Mouse (Mus musculus) cerebellum, postnatal 36 days (tissue): ENCODE data around the gene Gm20489.

ENCODE experiments used
- DNase-seq, 2 experiments: peaks; one replicate each; pipeline ENCODE4 v3.0.0; 2021 to 2022; ENCODE audit warnings: mixed read lengths in 2 of 2

Gene Gm20489

DNA sequence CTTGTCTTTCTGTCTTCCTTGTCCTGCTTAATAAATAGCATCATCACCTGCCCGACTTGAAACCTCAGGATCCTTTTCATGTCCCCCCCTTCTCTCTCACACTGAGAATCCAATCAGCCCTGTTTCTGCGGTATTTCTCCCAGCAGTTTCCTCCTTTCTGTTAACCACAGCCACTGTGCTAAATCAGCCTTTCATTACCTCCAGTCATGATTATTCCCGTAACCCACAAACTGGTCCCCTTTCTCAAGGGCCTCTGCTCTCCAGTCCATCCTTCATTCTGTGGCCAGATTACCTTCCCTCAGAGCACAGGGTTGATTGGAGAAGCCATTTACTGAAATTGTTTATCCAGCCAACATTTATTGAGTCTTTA, at the start of gene Gm20489:
Gene Gm20489 (minus strand): TSS at position 269 of the 370 bp plus-strand sequence.
- no peak for DNase-seq

GRCm38 (mm10) chrX:101313625-101314359, 45.0 kb upstream of the Gm20489 start:
- DNase-seq, result peak; percentile 15 to 23

DNA sequence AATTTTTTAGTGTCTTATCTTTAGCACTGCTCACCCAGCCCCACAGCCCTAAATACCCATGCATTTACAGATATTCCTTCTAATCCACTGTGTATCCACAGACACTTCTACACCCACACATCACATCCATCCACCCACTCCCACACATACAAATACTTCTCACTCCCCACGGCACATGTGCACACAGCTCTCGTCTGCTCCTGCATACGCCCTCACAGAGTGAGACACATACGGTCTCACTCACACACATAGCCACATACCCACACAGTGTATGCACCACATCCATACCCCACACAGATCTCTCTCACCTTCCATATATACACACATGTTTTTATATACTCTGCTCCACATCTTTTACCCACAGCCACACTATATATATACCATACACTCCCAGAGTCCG, 40.5 kb upstream of the Gm20489 start:
- DNase-seq, result no peak

DNA sequence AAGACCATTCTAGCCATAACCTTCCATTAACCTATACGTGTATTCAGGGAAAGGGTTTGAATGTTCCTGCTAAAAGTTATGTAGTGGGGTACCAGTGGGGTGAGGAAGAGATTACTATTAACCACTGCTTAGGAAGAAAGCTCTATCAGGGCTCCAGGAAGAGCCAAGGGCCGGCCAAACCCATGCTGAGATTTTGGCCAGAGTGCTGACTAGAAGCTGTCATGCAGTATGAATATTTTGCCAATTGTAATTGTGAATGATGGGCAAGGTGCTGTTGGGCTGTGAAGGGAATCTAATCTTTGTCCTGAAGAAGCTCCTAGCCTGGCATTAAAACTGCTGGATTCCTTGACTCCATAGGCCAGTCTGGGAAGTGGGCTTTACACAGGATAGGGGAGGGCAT, 35.8 kb upstream of the Gm20489 start:
- DNase-seq, result peak; percentile 50 to 51

DNA sequence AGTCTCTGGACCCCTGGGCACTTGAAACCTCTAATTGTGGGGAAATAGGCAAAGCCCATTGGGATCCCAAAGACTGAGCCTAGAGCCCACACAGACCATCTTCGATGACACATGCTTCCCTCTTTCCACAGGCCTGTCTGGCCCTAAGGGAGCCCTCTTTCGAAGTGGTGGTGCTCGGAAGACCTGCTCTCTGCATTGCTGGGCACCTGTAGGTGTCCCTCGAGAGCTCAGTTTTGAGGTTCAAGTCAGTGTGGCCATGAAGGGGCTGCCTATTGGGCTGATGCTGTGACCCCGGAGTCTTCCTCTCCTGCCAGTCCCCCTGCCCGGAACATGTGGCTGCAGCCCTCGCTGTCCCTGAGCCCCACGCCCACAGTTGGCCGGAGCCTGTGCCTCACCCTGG, 32.8 kb upstream of the Gm20489 start:
- DNase-seq, result peak; percentile 26 to 28

- DNase-seq, result peak in 1 of 2 experiments; percentile 26
Measured at GRCm38 (mm10) chrX:101300427-101301030, 31.7 kb upstream of the Gm20489 start.

DNA sequence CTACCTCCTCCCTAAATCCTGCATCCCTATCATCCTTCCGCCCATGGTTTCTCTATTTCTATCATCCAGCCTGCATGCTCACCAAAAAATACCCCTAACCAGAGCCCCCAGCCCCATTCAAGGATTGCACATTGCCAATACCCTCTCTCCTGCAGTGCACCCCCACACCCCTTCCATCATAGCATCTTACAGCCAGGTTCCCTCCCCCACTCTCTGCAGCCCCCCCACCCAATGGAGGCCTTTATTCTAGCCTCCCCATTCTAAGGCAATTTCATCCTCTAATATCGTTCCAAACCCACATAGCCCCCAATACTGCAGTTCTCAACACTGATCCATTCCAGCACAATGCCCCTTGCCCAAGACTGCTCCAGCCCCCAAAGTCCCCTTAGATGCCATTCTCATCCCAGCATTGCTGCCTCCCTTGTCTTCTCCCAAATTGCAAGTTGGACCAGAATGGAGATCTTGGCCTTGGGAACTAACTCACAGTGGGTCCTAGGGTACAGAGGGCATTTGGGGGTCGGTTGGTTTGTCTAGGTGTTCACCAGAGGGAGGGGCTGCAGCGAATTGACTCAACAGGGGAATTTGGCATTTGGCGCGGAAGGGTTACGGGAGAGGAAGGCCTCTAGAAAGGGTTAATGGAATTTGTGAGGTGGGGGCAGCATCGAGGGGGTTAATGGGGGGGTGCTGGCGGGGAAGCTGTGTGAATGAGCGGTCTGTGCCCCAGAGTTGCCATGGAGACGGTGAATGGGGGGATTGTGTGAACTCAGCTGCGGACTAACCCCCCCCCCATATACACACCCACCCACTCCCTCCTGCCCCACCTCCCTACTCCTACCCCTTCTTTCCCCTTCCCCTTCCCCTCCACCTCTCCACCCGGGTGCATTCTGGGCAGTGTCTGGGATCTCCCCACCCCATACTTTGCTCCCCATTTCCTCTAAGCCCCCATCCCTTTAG, 30.9 kb upstream of the Gm20489 start:
- no peak for DNase-seq

DNA sequence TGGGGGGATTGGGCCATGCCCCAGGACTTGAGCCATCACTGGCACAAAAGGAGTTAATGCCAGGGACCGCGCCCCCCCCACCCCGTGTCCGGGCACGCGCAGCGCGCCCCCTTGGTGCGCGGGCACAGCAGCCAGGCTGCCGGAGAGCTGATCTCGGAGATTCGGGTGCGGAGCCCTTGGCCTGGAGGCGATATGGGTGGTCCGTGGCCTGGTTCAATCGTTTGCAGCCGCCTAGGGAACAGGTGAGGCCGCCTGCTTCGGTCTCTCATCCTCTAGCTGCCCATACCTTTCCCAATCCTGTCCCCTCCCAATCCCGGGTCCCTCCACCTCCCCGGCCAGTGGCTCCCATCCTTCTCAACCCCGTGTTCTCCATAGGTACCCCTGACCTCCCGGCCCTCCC, 30.2 kb upstream of the Gm20489 start, which contains the start of gene Nlgn3:
Gene Nlgn3 (plus strand): TSS at position 114 of the 400 bp plus-strand sequence.
- peak; percentile 53 to 73 for DNase-seq

GRCm38 (mm10) chrX:101290111-101290510, 21.3 kb upstream of the Gm20489 start:
- no peak for DNase-seq

DNA sequence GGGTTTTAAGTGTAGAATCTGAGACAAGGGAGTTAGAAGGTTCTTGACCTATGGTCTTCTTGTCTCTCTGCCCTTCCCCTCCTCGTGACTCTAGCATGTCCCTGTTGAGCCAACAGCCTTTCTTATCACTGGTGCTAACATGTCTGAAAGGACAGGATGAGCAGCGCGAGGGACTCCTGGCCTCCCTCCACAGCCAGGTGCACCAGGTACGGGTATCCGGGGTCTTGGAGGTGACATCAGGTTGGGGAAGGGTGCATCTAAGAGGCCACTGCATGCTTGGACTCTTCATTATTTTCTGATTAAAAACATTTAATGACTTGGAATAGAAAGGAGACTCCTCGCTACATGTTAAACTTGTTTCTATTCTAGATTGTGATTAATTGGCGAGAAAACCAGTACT, 20.2 kb upstream of the Gm20489 start:
- no peak for DNase-seq

DNA sequence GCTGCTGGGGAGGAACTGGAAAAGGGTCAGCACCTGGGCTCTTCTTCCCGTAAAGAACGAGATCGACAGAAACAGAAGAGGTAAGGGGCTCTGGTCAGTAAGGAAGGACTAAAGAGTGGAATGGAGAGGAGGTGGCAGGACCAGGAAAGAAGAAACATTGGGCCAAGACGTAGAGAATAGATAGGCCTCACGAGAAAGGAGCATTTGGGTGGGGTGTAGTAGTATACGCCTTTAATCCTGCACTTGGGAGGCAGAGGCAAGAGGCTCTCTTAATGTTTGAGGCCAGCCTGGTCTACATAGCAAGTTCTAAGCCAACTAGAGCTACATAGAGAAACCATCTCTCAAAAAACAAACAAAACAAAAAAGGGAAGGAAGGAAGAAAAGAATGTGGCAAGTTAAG, 19.6 kb upstream of the Gm20489 start:
- no peak for DNase-seq

DNA sequence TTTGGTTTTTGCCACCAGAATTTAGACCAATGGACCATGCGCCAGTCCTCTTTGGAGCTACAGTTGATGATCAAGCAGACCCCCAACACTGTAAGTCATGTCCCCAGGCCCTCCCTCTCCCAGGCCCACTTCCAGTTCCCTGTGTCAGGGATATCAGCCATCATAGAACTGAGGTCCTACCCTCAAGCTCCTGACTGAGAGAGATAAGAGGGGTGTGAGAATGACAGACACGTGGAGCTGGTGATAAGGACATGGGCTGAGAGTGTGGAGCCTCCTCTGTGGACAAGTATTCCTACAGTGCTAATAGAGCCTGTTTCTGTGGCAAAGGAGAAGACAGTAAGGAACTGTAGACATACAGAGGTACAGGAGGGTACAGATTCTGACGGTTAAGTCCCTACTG, 18.7 kb upstream of the Gm20489 start:
- DNase-seq, result no peak

DNA sequence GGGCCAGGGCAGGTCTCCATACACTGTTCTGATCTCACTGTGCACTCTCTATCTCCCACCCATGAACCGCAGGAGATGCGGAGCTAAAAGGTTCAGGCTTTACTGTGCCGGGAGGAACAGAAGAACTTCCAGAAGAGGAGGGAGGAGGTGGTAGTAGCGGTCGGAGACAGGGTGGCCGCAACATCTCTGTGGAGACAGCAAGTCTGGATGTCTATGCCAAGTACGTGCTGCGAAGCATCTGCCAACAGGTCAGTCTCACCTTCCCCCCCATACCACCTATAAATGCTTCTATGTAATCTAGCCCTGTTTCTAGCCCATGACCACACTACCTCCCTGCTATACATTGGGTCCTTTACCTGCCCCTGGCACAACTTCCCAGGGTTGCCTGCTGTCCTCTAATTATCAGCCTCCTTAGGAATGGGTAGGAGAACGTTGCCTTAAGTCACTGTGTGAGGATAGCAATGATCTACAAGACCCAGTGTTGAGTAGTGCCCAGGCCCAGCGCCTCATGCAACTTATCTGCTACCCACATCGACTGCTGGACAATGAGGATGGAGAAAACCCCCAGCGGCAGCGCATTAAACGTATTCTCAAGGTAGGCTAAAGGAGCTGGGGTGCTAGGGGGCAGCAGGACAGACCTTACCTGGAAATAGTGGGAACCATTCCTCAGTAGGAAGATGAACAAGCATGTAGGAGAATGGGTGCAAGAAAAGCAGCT, 17.3 kb upstream of the Gm20489 start:
- no peak for DNase-seq

DNA sequence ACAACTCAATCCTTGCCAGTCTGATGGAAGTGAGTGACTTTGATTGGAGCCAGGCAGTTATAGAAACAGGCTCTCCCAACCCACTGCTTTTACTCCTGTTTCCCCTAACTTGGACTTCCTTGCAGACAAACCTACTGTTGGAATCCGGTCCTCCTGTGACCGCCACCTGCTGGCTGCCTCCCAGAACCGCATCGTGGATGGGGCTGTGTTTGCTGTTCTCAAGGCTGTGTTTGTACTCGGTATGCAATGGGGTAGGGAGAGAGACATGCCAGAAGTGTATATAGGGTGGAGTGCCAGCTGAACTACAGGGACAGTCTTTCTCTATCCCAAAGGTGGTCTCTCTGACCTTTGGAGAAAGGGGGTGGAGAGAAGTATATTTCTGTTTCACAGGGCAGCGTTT, 16.7 kb upstream of the Gm20489 start:
- DNase-seq, result peak; percentile 60 to 62

GRCm38 (mm10) chrX:101282813-101283212, 14.0 kb upstream of the Gm20489 start:
- DNase-seq, result no peak

- DNase-seq, result peak; percentile 85 to 90
Measured at GRCm38 (mm10) chrX:101273875-101274738, 5.3 kb upstream of the Gm20489 start, which contains the start of gene Med12. Gene Med12 (plus strand): TSS chrX:101274030.

GRCm38 (mm10) chrX:101273410-101273809, 4.6 kb upstream of the Gm20489 start:
- no peak for DNase-seq

GRCm38 (mm10) chrX:101268025-101268754, 633 bp downstream of the Gm20489 start, which contains the start of gene Il2rg:
Gene Il2rg (minus strand): TSS chrX:101268255.
- no peak for DNase-seq

DNA sequence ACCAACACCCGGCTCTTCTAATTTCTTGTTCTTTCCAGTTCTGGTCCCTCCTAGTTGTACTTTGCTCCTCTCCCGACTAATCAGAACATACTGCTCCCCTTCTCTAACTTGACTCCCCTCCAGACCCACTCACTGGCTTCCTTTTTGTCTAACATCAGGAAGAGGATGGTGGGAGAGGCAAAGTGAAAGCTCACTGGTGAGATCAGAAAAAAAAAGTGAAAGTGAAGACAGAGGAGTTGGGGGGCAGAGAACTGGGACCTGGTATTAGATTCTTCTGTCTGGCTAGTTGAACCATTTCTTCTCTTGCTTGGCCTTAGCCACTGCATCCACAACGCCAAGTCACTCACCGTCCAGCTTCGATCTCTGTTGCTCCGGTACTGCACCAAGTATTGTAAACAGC, 2.2 kb downstream of the Gm20489 start:
- DNase-seq, result no peak

DNA sequence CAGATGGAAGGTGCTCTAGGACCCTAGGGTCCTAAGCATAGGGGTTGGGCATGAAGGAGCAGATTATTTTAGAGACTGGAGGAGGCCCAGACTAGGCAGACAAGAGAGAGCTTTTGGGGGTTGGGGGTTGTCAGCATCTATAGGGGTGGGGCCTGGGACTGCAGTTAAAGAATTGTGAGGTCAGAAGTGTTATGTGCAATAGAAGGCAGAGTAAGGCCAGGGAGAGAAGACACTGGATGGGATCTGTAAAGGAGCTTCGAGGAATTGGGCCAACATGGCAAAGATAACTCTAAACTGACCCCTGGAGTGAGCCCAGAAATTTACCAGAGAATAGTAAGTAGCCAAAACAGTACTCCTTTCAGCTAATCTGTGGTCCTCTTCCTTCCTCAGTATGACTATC, 4.9 kb downstream of the Gm20489 start, which contains the start of gene Gm614:
Gene Gm614 (minus strand): TSS at position 101 of the 400 bp plus-strand sequence.
- no peak for DNase-seq
